Mouse (Mus musculus) G1E (cell line): ENCODE data around the gene Wdr11. TPM values are rescaled to one million over a fixed set of nuclear protein-coding genes. Genes with fewer than 3 reads are reported as not detected.

Experiments used
- ATAC-seq: 2 replicates; pipeline ENCODE4 v1.8.0; 2016; ENCODE audit warnings: mild to moderate bottlenecking; ENCODE audit not compliant: insufficient number of reproducible peaks, poor library complexity, low FRiP score, severe bottlenecking; ENCODE audit errors: extremely low read depth
- DNase-seq: peaks from one replicate; pipeline ENCODE4 v3.0.0; 2012; ENCODE audit warnings: low spot score
- H3K27me3 ChIP-seq: 2 replicates; pipeline ENCODE4 v1.6.1; 2012; ENCODE audit warnings: mild to moderate bottlenecking, low read length, inconsistent platforms; ENCODE audit not compliant: insufficient read depth
- H3K36me3 ChIP-seq: replicated peaks from 2 replicates; pipeline ENCODE3; 2012; ENCODE audit warnings: mild to moderate bottlenecking, inconsistent platforms
- H3K4me1 ChIP-seq: 2 replicates; pipeline ENCODE4 v1.6.1; 2012; ENCODE audit warnings: low read depth, low read length, inconsistent platforms, mixed read lengths; ENCODE audit not compliant: insufficient read depth
- H3K4me3 ChIP-seq: 2 replicates; pipeline ENCODE4 v1.5.1; 2012; ENCODE audit warnings: low read depth, mild to moderate bottlenecking, inconsistent platforms, low read length, moderate library complexity, mixed read lengths
- H3K9me3 ChIP-seq: replicated peaks from 2 replicates; pipeline ENCODE4 v1.6.1; 2012; ENCODE audit warnings: inconsistent platforms
- CTCF ChIP-seq: IDR thresholded peaks from 2 replicates; pipeline ENCODE4 v1.5.1; 2012; ENCODE audit warnings: low read depth, low read length, inconsistent platforms, mixed read lengths
- GATA1 ChIP-seq: IDR thresholded peaks from 2 replicates; pipeline ENCODE4 v1.6.1; 2012; ENCODE audit warnings: borderline replicate concordance, low read length, inconsistent platforms, mixed read lengths
- GATA2 ChIP-seq: IDR thresholded peaks from 2 replicates; pipeline ENCODE4 v1.6.1; 2012; ENCODE audit warnings: low read depth, low read length, inconsistent platforms, borderline replicate concordance
- POLR2AphosphoS5 ChIP-seq: IDR thresholded peaks from 2 replicates; pipeline ENCODE4 v1.6.1; 2012; ENCODE audit warnings: low read depth, low read length, inconsistent platforms; ENCODE audit not compliant: insufficient replicate concordance
- TAL1 ChIP-seq: conservative IDR thresholded peaks from 2 replicates; pipeline ENCODE4 v1.6.1; 2012; ENCODE audit warnings: low read depth, low read length, inconsistent platforms, mixed read lengths
- polyA plus RNA-seq: library from polyadenylated mRNA; stranded (reverse); fragments of >175 nt; gene quantifications from 2 replicates; pipeline ENCODE4 v1.2.3, GENCODE M21; 2012
- total RNA-seq, 2 experiments: library from RNA; stranded (forward) in 1 of 2; stranded (reverse) in 1 of 2; fragments of 200-1000 nt in 1 of 2; fragments of >200 nt in 1 of 2; fragmentation: Nextera tagmentation in 1 of 2; gene quantifications; 2 replicates each; pipeline ENCODE4 v1.2.3; 2014 to 2017

Gene Wdr11
- 75.7 and 88.7 TPM in 2 replicates for total RNA-seq (2014; fragmentation: Nextera tagmentation)
- 44.5 and 61.6 TPM in 2 replicates for total RNA-seq (2017)
- 3.9 and 5.2 TPM in 2 replicates for polyA plus RNA-seq

GRCm38 (mm10) chr7:129591371-129592131 is at the start of gene Wdr11:
Wdr11 (plus strand) TSS chr7:129591863.
- Histone ChIP-seq H3K4me1 (peaks cover 5% of the 10 kb centered on the region), H3K9me3 (no peaks in the 10 kb centered on the region), H3K36me3 (peaks cover 11% of the 10 kb centered on the region), H3K27me3 (no peaks in the 10 kb centered on the region), H3K4me3 (peak within 1 kb of the TSS; percentile 87)
- TF ChIP-seq TAL1 (no peak), GATA2 (no peak), CTCF (no peak), GATA1 (no peak), POLR2AphosphoS5 (no peak)
- ATAC-seq (peak; percentile 86), DNase-seq (peak; percentile 47)

DNA sequence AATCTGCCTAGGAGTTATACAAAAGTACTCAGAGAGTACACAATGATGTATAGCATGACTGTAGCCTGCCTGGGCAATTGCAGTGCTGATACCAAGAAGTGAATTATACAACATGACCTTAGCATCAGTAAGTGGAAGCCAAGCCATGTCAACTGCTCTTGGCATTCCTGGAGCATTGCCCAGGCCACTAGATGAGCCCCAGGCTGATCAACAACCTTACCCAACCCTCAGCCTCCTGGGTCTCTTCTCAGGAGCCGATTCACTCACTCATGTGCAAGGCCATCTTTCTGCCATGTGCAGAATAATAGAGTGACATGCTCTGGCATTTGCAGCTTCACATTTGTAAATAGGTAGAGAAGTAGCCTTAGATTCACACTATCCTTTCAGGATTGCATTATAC is 24.1 kb upstream of the Wdr11 start:
- Histone ChIP-seq H3K4me3 (no peak overlapping the region), H3K27me3 (no peaks in the 10 kb centered on the region), H3K36me3 (no peaks in the 10 kb centered on the region), H3K9me3 (no peaks in the 10 kb centered on the region), H3K4me1 (no peaks in the 10 kb centered on the region)
- DNase-seq: no peak
- no peak for TF ChIP-seq TAL1
- TF ChIP-seq GATA1: no peak
- TF ChIP-seq POLR2AphosphoS5: no peak
- no peak for TF ChIP-seq CTCF
- no peak for TF ChIP-seq GATA2
- no peak for ATAC-seq

- ATAC-seq (no peak), DNase-seq (no peak)
- no peaks in the 10 kb centered on the region for H3K9me3 ChIP-seq
- H3K4me3 ChIP-seq: no peak overlapping the region
- no peaks in the 10 kb centered on the region for H3K36me3 ChIP-seq
- no peaks in the 10 kb centered on the region for H3K27me3 ChIP-seq
- H3K4me1 ChIP-seq: no peaks in the 10 kb centered on the region
- TF ChIP-seq POLR2AphosphoS5 (no peak), TAL1 (no peak), GATA1 (no peak), GATA2 (no peak), CTCF (no peak)
Observed at GRCm38 (mm10) chr7:129568338-129568737, 23.3 kb upstream of the Wdr11 start.

DNA sequence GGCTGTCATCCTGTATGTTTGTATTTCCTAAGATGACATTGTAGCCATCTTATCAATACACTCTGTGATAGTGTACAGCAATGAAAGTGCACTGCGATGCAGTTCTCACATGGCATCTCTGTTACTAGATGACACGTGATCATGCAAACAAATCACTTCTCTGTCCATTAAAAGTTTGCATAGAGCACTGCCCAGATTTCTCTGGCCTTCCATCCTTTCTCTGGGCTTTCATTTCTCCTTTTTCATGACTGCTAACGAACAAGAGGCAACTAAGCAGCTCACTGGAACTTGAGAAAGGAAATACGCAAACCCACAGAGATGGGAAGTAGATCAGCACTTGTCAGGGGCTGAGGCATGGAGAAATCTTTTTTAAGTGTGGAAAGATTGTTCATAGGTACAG is 17.2 kb upstream of the Wdr11 start:
- Histone ChIP-seq H3K4me1 (no peaks in the 10 kb centered on the region), H3K4me3 (no peak overlapping the region), H3K9me3 (no peaks in the 10 kb centered on the region), H3K36me3 (no peaks in the 10 kb centered on the region), H3K27me3 (no peaks in the 10 kb centered on the region)
- ATAC-seq (no peak), DNase-seq (no peak)
- TF ChIP-seq CTCF (no peak), TAL1 (no peak), POLR2AphosphoS5 (no peak), GATA2 (no peak), GATA1 (no peak)

DNA sequence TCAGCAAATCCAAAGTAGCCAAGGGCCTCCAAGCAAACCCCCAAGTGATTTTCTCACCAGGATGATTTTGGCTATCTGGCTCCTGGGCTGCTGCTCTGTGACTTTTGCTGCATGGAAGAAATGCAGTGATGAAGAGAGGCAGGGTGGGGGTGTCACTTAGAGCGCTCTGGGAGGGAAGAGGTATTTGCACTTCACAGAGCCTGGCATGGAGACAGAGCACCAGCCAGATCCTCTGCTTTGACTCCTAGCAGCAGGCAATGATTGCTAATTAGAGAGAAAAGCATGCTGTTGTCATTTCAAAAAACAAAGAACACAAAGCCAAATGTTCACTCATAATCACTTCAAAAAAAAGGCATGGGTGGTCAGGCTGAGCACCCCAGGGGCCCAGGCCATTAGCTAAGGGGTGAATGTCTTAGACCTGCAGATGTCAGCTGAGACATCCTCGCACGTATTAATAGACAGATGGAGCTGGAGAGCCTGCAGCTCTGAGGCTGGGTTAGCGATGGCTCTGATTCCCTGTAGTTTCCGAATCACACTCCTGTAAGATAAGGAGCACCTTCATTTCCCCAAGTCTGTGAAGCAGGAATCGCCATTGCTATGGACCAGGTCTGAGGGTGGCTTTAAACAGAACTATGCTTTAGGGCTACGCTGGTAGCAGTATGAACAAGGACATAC is 16.4 kb upstream of the Wdr11 start:
- Histone ChIP-seq H3K27me3 (no peaks in the 10 kb centered on the region), H3K4me3 (no peak overlapping the region), H3K9me3 (no peaks in the 10 kb centered on the region), H3K36me3 (no peaks in the 10 kb centered on the region), H3K4me1 (no peaks in the 10 kb centered on the region)
- DNase-seq: no peak
- TF ChIP-seq GATA2: no peak
- TF ChIP-seq TAL1: no peak
- TF ChIP-seq POLR2AphosphoS5: no peak
- no peak for TF ChIP-seq GATA1
- TF ChIP-seq CTCF: no peak
- no peak for ATAC-seq

GRCm38 (mm10) chr7:129592132-129592745 is 576 bp downstream of the Wdr11 start:
- Histone ChIP-seq H3K36me3 (peaks cover 17% of the 10 kb centered on the region), H3K27me3 (no peaks in the 10 kb centered on the region), H3K9me3 (no peaks in the 10 kb centered on the region), H3K4me3 (peak overlapping the region; percentile 87), H3K4me1 (peaks cover 5% of the 10 kb centered on the region)
- no peak for TF ChIP-seq GATA2
- TF ChIP-seq POLR2AphosphoS5: no peak
- TF ChIP-seq GATA1: no peak
- no peak for TF ChIP-seq TAL1
- no peak for TF ChIP-seq CTCF
- ATAC-seq: no peak
- no peak for DNase-seq
